Mouse (Mus musculus): ENCODE results near the gene Armc8.

DNA sequence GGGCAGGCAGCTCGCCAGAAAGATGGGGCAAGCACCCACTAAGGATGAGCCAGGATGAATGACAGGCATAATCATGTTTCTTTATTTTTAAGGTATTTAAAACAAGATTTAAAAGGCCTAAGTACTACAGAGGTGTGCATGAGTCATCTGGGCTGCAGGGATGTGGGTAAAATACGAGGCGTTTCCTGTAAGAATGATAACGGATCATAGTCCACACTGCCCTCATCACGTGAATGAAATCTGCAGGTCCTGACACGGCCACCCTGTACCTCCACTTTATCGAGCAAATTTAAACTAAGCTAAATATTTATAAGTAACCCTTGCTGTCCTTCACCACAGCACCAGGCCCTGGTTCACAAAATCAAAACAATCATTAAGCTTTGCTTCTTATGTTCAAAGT is 62.8 kb downstream of the Armc8 start:
- TF ChIP-seq POLR2A (IDR thresholded peaks at IDR 0.05; ENCODE audit: insufficient read depth, low read depth, low read length) (no peak), CTCF (IDR thresholded peaks at IDR 0.05; ENCODE audit: insufficient read depth, low read depth, low read length) (no peak)
